Mouse (Mus musculus): ENCODE results near the gene Cped1.

DNA sequence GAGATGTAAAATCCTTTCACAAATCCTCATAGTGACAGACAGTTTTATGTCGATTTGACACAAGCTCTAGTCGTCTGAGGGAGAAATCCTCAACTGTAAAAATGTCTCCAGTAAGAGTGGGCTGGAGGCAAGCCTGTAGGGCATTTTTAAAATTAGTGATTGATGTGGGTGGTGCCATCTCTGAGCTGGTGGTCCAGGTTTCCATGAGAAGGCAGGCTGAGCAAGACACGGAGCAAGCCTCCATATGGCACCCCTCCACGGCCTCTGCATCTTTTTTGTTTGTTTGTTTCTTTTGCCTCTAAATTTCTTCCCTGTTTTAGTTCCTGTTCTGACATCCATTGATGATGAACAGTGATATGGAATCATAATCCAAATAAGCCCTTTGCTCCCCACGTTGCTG is 26.8 kb downstream of the Cped1 start:
- TF ChIP-seq CTCF (IDR thresholded peaks at IDR 0.05; ENCODE audit: control insufficient read depth, insufficient read depth, insufficient replicate concordance, low read depth, low read length): no peak
- no peak for TF ChIP-seq POLR2A (IDR thresholded peaks at IDR 0.05; ENCODE audit: control insufficient read depth, low read depth, low read length)
